Mouse (Mus musculus) lung, postnatal 14 days (tissue): ENCODE measurements around the gene Glis2.
A peak's percentile ranks its signal among the peaks of the same experiment; 100 is the strongest.

ENCODE experiments used
- DNase-seq: peaks from one replicate; pipeline ENCODE4 v3.0.0; 2021

Glis2 gene

GRCm38 (mm10) chr16:4665726-4666125, 71.2 kb downstream of the Glis2 start:
- no peak for DNase-seq

DNA sequence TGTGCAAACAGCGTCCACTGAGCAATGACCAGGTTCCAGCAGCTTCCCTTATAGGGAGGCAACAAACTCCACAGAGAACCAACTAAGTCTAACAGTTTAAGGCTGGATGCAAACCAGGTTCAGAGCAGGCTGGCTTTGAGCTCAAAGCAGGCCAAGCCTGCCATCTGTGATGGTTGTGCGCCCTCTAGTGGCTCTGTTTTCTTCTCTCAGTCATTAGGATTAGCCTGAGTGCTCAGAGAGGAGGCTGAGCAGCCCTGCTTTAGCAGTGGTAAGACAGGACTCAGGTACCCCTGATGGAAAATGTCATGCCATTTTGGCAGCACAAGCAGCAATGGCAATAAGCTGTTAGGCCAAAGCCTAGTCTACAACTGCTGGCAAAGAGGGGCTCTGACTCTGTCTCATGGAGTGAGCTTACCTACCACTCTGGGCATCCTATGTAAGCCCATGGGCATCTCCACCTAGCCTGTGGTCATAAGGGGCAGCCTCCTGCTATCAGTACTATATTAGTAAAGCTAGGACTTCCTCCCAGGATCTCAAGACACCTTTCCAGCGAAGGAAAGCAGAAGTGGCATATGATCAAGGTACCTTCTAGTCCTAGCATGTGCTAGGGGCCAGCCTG, 72.8 kb downstream of the Glis2 start:
- peak; percentile 97 for DNase-seq

- no peak for DNase-seq
Measured at GRCm38 (mm10) chr16:4670317-4670716, 75.8 kb downstream of the Glis2 start.

- DNase-seq: no peak
Measured at GRCm38 (mm10) chr16:4674091-4674490, 79.6 kb downstream of the Glis2 start.
